Mouse (Mus musculus): ENCODE data around the gene Olfr1062. TPM values are rescaled to one million over a fixed set of nuclear protein-coding genes. Genes with fewer than 3 reads are reported as not detected.
"Not testable (repeated sequence)": the region's sequence is repeated elsewhere in the genome, so short reads cannot be mapped to it uniquely, and the experiment has no call there.

Olfr1062 gene
- polyA plus RNA-seq (2015; fragmentation: Nextera tagmentation; extraction: Ambion mirVana): not detected in 2 replicates

DNA sequence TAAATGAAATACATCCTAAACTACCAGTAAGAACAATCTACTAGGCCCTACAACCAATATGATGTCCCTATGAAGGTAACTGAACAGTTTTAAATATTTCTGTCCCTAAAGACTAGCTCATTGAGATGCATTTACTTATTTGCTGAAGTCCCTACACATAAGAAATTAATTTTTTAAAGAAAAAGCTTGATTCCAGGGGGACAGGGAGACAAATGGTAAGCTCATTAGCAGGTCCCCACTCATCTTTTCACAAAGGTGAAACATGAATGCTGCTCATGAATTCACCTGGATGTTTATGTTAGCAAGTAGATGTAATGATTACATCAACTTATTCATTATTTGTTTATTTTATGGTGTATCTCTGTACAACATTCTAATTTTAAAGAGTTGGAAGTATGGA lies at the start of gene Olfr1062:
Gene Olfr1062 (minus strand): TSS at position 101 of the 400 bp plus-strand sequence.
- not testable (repeated sequence) for H3K9ac ChIP-seq (replicated peaks); H3K4me1 ChIP-seq; ATAC-seq (replicated peaks); H3K4me3 ChIP-seq; H3K27me3 ChIP-seq; H3K27ac ChIP-seq (replicated peaks); H3K36me3 ChIP-seq; H3K9me3 ChIP-seq; H3K4me2 ChIP-seq (replicated peaks)

DNA sequence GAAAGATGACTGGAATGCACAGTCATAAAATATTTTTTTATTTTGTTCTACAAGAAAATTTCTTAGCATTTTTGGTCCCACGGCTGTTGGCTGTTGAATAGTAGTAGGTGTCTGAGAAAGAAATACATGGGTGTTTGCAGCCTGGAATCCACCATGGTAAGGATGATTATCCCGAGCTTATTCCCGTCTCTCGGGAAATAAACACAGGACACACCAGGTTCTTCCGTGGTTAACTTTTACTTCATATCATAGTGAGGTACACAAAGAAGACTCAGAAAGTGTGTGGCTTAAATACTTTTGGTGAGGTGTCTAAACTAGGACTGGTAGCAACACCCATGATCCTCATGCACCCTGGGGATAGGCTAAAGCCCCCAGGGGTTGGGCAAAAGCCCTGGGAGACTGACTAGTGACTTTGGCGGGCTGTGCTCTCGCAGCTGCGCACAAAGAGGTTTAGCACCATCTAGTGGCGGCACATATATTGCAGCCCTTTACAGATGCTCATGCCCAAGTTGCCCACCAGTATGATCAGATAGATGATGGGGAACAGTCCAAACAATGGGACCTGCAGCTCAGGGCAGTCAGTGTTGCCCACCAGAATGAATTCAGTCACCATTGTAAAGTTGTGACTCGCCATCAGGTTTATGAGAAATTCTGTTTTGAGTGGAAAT lies 38.0 kb upstream of the Olfr1062 start:
- no peaks in the 10 kb centered on the region for H3K9me3 ChIP-seq
- ATAC-seq (replicated peaks): peak; percentile 74
- no peaks in the 10 kb centered on the region for H3K27me3 ChIP-seq
- no peak overlapping the region; the same call in 1 of the 2 replicates for H3K4me2 ChIP-seq (replicated peaks)
- 39% methylated on average over 10 of the region's 10 CpGs for WGBS
- H3K4me3 ChIP-seq: no peak overlapping the region
- no peak overlapping the region for H3K9ac ChIP-seq (replicated peaks)
- no peaks in the 10 kb centered on the region for H3K36me3 ChIP-seq
- H3K4me1 ChIP-seq: no peaks in the 10 kb centered on the region
- H3K27ac ChIP-seq (replicated peaks): no peak overlapping the region

DNA sequence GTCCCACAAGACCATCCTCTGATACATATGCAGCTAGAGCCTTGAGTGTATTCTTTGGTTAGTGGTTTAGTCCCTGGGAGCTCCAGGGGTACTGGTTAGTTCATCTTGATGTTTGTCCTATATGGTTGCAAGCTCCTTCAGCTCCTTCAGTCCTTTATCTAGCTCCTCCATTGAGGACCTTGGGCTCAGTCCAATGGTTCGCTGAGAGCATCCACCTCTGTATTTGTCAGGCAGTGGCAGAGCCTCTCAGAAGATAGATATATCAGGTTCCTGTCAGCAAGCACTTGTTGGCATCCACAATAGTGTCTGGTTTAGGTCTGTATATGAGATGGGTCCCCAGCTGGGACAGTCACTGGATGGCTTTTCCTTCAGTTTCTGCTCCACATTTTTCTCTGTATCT lies 33.9 kb upstream of the Olfr1062 start:
- no peak overlapping the region for H3K9ac ChIP-seq (replicated peaks)
- no peak overlapping the region for H3K4me3 ChIP-seq
- H3K4me2 ChIP-seq (replicated peaks): no peak overlapping the region
- no peaks in the 10 kb centered on the region for H3K27me3 ChIP-seq
- no peak for ATAC-seq (replicated peaks)
- no peaks in the 10 kb centered on the region for H3K9me3 ChIP-seq
- WGBS: 85% methylated on average over 1 of the region's 1 CpGs
- no peaks in the 10 kb centered on the region for H3K4me1 ChIP-seq
- H3K27ac ChIP-seq (replicated peaks): no peak overlapping the region
- no peaks in the 10 kb centered on the region for H3K36me3 ChIP-seq

DNA sequence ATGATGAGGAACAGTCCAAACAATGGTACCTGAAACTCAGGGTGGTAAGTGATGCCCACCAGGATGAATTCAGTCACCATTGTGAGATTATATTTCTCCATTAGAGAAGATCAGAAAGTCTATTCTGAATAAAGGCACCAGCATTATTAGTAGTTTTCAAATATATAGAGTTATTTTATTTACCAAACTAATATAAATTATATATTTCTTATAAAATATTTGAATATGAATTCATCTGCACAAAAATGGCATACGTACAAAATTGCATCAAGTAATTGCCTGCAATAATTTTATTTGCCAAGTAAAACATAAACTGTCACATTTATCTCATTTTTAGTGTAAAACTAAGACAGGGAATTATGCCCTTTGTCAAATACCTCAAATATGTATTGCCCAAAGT lies 29.6 kb upstream of the Olfr1062 start, which contains the start of gene Olfr1066:
Gene Olfr1066 (minus strand): TSS at position 101 of the 400 bp plus-strand sequence.
- no peaks in the 10 kb centered on the region for H3K27me3 ChIP-seq
- H3K9me3 ChIP-seq: no peaks in the 10 kb centered on the region
- no peaks in the 10 kb centered on the region for H3K4me1 ChIP-seq
- no peaks in the 10 kb centered on the region for H3K36me3 ChIP-seq
- no peak for ATAC-seq (replicated peaks)
- no peak within 1 kb of the TSS for H3K4me3 ChIP-seq
- 90% methylated on average over 1 of the region's 1 CpGs for WGBS
- H3K9ac ChIP-seq (replicated peaks): no peak within 1 kb of the TSS
- no peak within 1 kb of the TSS for H3K27ac ChIP-seq (replicated peaks)
- H3K4me2 ChIP-seq (replicated peaks): no peak within 1 kb of the TSS

DNA sequence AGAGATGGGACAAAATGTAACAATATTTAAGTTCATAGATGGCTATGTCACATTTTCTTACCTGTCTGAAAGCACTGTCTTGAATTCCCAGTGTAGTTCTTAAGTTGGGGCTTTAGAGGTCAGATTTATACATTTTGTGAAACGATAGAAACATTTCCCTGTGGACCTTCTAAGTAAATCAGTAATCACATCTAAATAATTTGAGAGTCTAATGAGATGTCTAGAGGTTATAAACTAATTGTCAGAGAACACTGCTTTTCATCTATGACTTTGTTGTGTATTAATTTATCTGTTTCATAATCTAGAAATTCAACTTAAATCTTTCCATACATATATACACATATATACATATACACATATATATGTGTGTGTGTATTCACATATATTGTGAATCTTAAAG lies 23.9 kb upstream of the Olfr1062 start, which contains the start of gene Olfr1065:
Gene Olfr1065 (minus strand): TSS at position 101 of the 400 bp plus-strand sequence.
- H3K27me3 ChIP-seq; H3K4me3 ChIP-seq; H3K9ac ChIP-seq (replicated peaks); H3K4me2 ChIP-seq (replicated peaks); H3K36me3 ChIP-seq; H3K27ac ChIP-seq (replicated peaks); H3K4me1 ChIP-seq; H3K9me3 ChIP-seq; ATAC-seq (replicated peaks): not testable (repeated sequence)
- 57% methylated on average over 1 of the region's 1 CpGs for WGBS

DNA sequence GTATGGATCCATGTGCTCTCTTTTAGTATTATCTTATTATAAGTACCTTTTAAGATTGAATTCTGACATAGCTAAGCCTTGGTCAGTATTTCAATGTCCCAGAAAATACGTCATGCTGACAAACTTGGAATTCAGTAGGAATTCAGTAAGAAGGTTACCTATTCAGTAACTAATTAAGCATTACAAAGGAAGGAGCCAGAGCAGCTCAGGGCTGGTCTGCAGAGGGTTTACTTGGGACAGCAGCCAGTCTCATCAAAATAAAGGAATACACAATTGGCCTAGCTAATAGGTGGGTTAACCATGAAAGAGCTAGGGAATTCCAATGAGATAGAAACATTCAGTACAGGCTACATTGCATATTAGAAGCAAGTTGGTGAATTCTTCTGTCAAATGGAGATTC lies 15.6 kb upstream of the Olfr1062 start:
- not testable (repeated sequence) for H3K9me3 ChIP-seq; H3K4me3 ChIP-seq; H3K36me3 ChIP-seq; ATAC-seq (replicated peaks); H3K4me1 ChIP-seq; H3K27me3 ChIP-seq; H3K4me2 ChIP-seq (replicated peaks); H3K27ac ChIP-seq (replicated peaks); H3K9ac ChIP-seq (replicated peaks)
- WGBS: 26% methylated on average over 1 of the region's 1 CpGs

DNA sequence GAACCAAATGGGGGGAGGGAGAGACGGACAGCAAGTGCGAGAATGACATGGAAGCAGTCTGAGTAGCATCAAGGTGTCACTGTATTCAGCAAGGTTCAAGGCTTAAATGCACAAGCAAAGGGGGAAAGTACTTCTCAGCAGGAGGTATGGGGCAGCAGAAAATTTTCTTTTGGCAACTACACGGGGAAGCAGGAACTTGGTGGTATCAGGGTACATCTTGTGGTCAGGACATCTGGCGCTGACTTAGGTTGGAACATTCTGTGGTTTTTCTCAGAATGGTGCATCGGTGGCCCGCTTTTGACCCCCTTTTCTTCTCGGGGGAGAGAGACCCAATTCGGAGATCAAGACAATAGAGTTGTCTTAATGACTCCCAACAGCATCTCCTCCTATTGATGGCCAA lies 2.0 kb upstream of the Olfr1062 start:
- 88% methylated on average over 8 of the region's 8 CpGs for WGBS

DNA sequence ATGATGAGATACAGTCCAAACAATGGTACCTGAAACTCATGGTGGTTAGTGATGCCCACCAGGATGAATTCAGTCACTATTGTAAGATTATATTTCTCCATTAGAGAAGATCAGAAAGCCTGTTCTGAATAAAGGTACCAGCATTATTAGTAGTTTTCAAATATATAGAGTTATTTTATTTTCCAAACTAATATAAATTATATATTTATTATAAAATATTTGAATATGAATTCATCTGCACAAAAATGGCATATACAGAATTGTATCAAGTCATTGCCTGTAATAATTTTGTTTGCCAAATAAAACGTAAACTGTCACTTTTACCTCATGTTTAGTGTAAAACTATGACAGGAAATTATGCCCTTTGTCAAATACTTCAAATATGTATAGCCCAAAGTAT lies 12.6 kb downstream of the Olfr1062 start, which contains the start of gene Olfr1061:
Gene Olfr1061 (minus strand): TSS at position 101 of the 400 bp plus-strand sequence.
- ATAC-seq (replicated peaks): no peak
- Histone ChIP-seq H3K4me2 (replicated peaks) (no peak within 1 kb of the TSS), H3K27ac (replicated peaks) (no peak within 1 kb of the TSS), H3K4me3 (no peak within 1 kb of the TSS), H3K27me3 (no peaks in the 10 kb centered on the region), H3K9ac (replicated peaks) (no peak within 1 kb of the TSS), H3K4me1 (no peaks in the 10 kb centered on the region), H3K36me3 (no peaks in the 10 kb centered on the region), H3K9me3 (no peaks in the 10 kb centered on the region)
- WGBS: 89% methylated on average over 1 of the region's 1 CpGs

More for the DNA sequence above, 2.0 kb upstream of the Olfr1062 start:
- not testable (repeated sequence) for H3K9ac ChIP-seq (replicated peaks); H3K4me2 ChIP-seq (replicated peaks); H3K27me3 ChIP-seq; H3K27ac ChIP-seq (replicated peaks); ATAC-seq (replicated peaks); H3K4me3 ChIP-seq; H3K9me3 ChIP-seq; H3K4me1 ChIP-seq; H3K36me3 ChIP-seq

DNA sequence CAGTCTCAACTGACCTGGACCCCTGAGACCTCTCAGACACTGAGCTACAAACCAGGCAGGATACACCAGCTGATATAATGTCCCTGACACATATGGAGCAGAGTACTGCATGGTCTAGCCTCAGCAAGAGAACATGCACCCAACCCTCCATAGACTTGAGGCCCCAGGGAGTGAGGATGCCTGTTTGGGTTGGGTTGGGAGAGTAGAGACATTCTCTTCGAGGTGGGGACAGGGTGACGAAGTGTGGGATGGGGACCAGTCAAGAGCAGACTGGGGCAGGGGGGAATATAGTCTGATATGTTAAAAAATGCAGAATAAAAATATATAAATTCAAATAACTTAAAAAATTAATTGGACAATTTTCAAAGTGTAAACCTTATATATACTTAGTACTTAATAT lies 31.4 kb downstream of the Olfr1062 start:
- ATAC-seq (replicated peaks): no peak
- no peaks in the 10 kb centered on the region for H3K4me1 ChIP-seq
- H3K27me3 ChIP-seq: no peaks in the 10 kb centered on the region
- H3K9me3 ChIP-seq: no peaks in the 10 kb centered on the region
- 83% methylated on average over 2 of the region's 2 CpGs for WGBS
- no peak overlapping the region for H3K9ac ChIP-seq (replicated peaks)
- no peak overlapping the region for H3K27ac ChIP-seq (replicated peaks)
- no peak overlapping the region for H3K4me3 ChIP-seq
- no peaks in the 10 kb centered on the region for H3K36me3 ChIP-seq
- H3K4me2 ChIP-seq (replicated peaks): no peak overlapping the region

DNA sequence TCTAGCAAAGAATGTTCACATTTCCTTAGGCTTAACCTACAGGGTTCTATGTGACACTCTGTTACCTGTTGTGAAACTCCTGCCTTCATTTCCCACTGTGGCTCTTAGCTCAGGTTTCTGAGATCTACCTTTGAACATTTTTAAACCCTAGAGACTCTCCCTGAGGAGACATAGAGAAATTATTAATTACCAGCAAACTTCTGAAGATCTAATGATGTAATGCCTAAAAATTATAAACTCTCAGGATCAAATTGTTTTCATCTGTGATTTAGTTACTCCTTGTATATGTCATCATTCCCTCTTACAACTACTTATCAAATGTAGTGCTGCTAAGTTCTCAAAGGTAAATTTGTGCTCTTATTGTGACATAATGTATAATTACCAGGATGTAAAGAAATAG lies 38.1 kb downstream of the Olfr1062 start, which contains the start of gene Olfr1058:
Gene Olfr1058 (minus strand): TSS at position 101 of the 400 bp plus-strand sequence.
- H3K4me3 ChIP-seq; H3K27ac ChIP-seq (replicated peaks); ATAC-seq (replicated peaks); H3K4me2 ChIP-seq (replicated peaks); H3K27me3 ChIP-seq; H3K36me3 ChIP-seq; H3K4me1 ChIP-seq; H3K9me3 ChIP-seq; H3K9ac ChIP-seq (replicated peaks): not testable (repeated sequence)

DNA sequence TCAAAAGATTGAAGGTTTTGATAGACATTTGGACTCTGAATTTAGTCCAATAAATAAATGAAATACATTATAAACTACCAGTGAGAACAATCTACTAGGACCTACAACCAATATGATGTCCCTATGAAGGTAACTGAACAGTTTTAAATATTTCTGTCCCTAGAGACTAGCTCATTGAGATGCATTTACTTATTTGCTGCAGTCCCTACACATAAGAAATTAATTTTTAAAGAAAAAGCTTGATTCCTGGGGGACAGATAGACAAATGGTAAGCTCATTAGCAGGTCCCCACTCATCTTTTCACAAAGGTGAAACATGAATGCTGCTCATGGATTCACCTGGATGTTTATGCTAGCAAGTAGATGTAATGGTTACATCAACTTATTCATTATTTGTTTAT lies 48.3 kb downstream of the Olfr1062 start, which contains the start of gene Olfr1057:
Gene Olfr1057 (minus strand): TSS at position 101 of the 400 bp plus-strand sequence.
- H3K4me2 ChIP-seq (replicated peaks): no peak within 1 kb of the TSS
- no peak within 1 kb of the TSS for H3K4me3 ChIP-seq
- H3K4me1 ChIP-seq: no peaks in the 10 kb centered on the region
- H3K9me3 ChIP-seq: no peaks in the 10 kb centered on the region
- H3K27ac ChIP-seq (replicated peaks): no peak within 1 kb of the TSS
- H3K36me3 ChIP-seq: no peaks in the 10 kb centered on the region
- no peak for ATAC-seq (replicated peaks)
- H3K27me3 ChIP-seq: no peaks in the 10 kb centered on the region
- H3K9ac ChIP-seq (replicated peaks): no peak within 1 kb of the TSS

All from forebrain, embryonic 15.5 days (tissue).